Mouse (Mus musculus) myocyte (in vitro differentiated cells): ENCODE measurements at regions not wholly inside any gene's neighbourhood (a gene's known extent, or its start where the extent isn't known, plus 50 kb on each side); places are given as distances from the start of the nearest gene placed in this dataset.

Experiments
- CEBPB ChIP-seq: IDR thresholded peaks from 2 replicates; pipeline ENCODE4 v1.6.1; 2011; ENCODE audit warnings: mild to moderate bottlenecking, moderate library complexity; ENCODE audit not compliant: poor library complexity, insufficient read depth, severe bottlenecking
- E2F4 ChIP-seq: IDR thresholded peaks from one replicate; pipeline ENCODE4 v1.6.1; 2011; ENCODE audit warnings: mild to moderate bottlenecking, control low read depth, moderate library complexity; ENCODE audit not compliant: insufficient read depth
- MAX ChIP-seq: IDR thresholded peaks from one replicate; pipeline ENCODE4 v1.6.1; 2011; ENCODE audit warnings: low read depth, mild to moderate bottlenecking, control low read depth
- MYOG ChIP-seq, 3 experiments: IDR thresholded peaks; one replicate each; pipeline ENCODE4 v1.6.1; 2011; ENCODE audit warnings: control low read depth in 2 of 3, low read depth in 2 of 3, mild to moderate bottlenecking in 2 of 3; ENCODE audit not compliant: insufficient read length in 2 of 3, control insufficient read depth in 1 of 3, insufficient read depth in 1 of 3
- POLR2A ChIP-seq: IDR thresholded peaks from one replicate; pipeline ENCODE4 v1.6.1; 2011; ENCODE audit warnings: low read depth, mild to moderate bottlenecking, control low read depth, moderate library complexity; ENCODE audit not compliant: insufficient read length
- TCF12 ChIP-seq: IDR thresholded peaks from one replicate; pipeline ENCODE4 v1.6.1; 2011; ENCODE audit warnings: mild to moderate bottlenecking, control low read depth; ENCODE audit not compliant: poor library complexity, insufficient read depth, severe bottlenecking
- TCF3 ChIP-seq: IDR thresholded peaks from one replicate; pipeline ENCODE4 v1.6.1; 2011; ENCODE audit warnings: low read depth, control low read depth; ENCODE audit not compliant: insufficient read length
- USF1 ChIP-seq: IDR thresholded peaks from one replicate; pipeline ENCODE4 v1.6.1; 2011; ENCODE audit warnings: low read depth, mild to moderate bottlenecking, control low read depth, moderate library complexity

DNA sequence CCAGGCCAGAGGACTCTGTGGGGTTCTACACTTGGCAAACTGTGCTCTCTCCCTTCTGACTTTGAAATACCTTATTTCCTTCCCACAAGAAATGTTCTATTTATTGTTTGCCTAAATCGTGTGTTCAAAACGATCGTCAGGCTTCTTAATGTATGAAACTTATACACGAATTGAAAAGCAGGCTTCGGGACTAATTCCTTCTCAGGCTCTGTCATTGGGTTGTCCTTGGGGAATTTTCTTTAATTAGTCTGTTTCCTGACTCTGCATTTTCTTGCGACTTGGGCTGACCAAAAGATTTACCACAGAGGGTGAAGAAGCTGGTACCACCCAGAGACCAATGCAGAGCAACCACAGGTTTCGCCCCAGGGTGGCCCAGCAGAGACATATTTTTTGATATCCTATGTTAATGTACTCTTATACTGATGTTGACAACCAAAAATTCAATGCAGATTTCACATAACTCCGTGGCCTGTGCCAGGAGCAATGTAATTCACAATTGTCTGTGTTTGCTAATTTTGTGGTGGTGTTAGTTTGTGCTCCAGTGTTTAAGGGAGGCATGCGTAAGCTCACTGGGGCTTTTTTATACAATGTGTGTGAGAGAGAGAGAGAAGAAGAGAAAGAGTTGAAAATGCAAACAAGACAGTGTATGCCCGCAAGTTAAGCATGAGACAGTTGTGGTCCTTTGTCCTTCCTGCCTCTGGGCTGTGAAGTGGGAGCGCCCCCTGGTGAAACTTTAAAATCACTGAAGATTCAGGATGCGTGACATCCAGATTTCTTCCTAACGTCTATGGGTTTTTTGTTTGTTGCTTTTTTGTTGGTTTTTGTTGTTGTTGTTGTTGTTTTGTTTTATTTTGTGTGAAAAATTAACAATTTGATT, 452.7 kb downstream of the Sox2 start:
- TF ChIP-seq MAX = no peak
- TF ChIP-seq POLR2A = no peak
- no peak for TF ChIP-seq MYOG (IDR thresholded peaks at IDR 0.05; ENCODE audit: control insufficient read depth in 1 of 3, insufficient read depth in 1 of 3, insufficient read length in 2 of 3, low read depth in 2 of 3)
- no peak for TF ChIP-seq USF1
- TF ChIP-seq TCF12 = no peak
- TF ChIP-seq CEBPB = no peak
- TF ChIP-seq E2F4 = no peak
- no peak for TF ChIP-seq TCF3
